8 mouse cellular contexts compared by ENCODE assay signal in genomic region chr7:75642178-75642777, GRCm38 (mm10).
DNase-seq lines count a peak whose midpoint lies in the region; ATAC-seq lines count a peak whose summit lies in the region.

No protein-coding gene starts in this region.

- H3K9me3 ChIP-seq in hindbrain, embryonic 14.5 days (ENCODE audit: control insufficient read depth, low read length), result no peaks in the 10 kb centered on the region
- H3K9me3 ChIP-seq in limb, embryonic 10.5 days (replicated peaks), result no peaks in the 10 kb centered on the region
- no peaks in the 10 kb centered on the region for H3K9me3 ChIP-seq in midbrain, embryonic 12.5 days

- peak; percentile 79 for ATAC-seq in hindbrain, embryonic 14.5 days (ENCODE audit: low FRiP score)
- ATAC-seq in midbrain, embryonic 12.5 days (ENCODE audit: low FRiP score, low read depth), result peak; percentile 89

- H3K27me3 ChIP-seq in hindbrain, embryonic 14.5 days (ENCODE audit: control insufficient read depth, insufficient read depth, low read length), result no peaks in the 10 kb centered on the region
- no peaks in the 10 kb centered on the region for H3K27me3 ChIP-seq in limb, embryonic 10.5 days (ENCODE audit: low read depth, poor library complexity, severe bottlenecking)
- H3K27me3 ChIP-seq in midbrain, embryonic 12.5 days, result no peaks in the 10 kb centered on the region

- peak overlapping the region; percentile 22 for H3K4me3 ChIP-seq in hindbrain, embryonic 14.5 days (replicated peaks; ENCODE audit: low read length)
- peak overlapping the region; percentile 35 for H3K4me3 ChIP-seq in limb, embryonic 10.5 days
- H3K4me3 ChIP-seq in midbrain, embryonic 12.5 days, result peak overlapping the region; percentile 30

- DNase-seq in MN1 (ENCODE audit: low spot score), result peak; percentile 68
- DNase-seq in brain, adult 2 months (ENCODE audit: low read depth, low spot score), result peak; percentile 72
- DNase-seq in gastrocnemius, adult 8-10 months (ENCODE audit: low spot score in 2 of 2), result peak; percentile 21 to 47
- DNase-seq in hindbrain, embryonic 14.5 days (ENCODE audit: low spot score), result peak; percentile 50
- peak; percentile 67 for DNase-seq in limb, embryonic 10.5 days (ENCODE audit: low spot score)
- peak; percentile 66 for DNase-seq in testis, postnatal 14 days (ENCODE audit: low spot score)
- no peak for DNase-seq in thymus, postnatal 14 days

- WGBS in hindbrain, embryonic 14.5 days, result 3% methylated on average over 9 of the region's 9 CpGs
- 2% methylated on average over 9 of the region's 9 CpGs for WGBS in limb, embryonic 10.5 days
- 4% methylated on average over 9 of the region's 9 CpGs for WGBS in midbrain, embryonic 12.5 days

- H3K27ac ChIP-seq in hindbrain, embryonic 14.5 days, result peak overlapping the region; percentile 63; the same call in 1 of the 2 replicates
- peak overlapping the region; percentile 58; the same call in 1 of the 2 replicates for H3K27ac ChIP-seq in limb, embryonic 10.5 days
- H3K27ac ChIP-seq in midbrain, embryonic 12.5 days (replicated peaks), result peak overlapping the region; percentile 58

- H3K36me3 ChIP-seq in hindbrain, embryonic 14.5 days (replicated peaks; ENCODE audit: control insufficient read depth, insufficient read depth), result no peaks in the 10 kb centered on the region
- no peaks in the 10 kb centered on the region for H3K36me3 ChIP-seq in limb, embryonic 10.5 days
- no peaks in the 10 kb centered on the region for H3K36me3 ChIP-seq in midbrain, embryonic 12.5 days

- H3K4me2 ChIP-seq in hindbrain, embryonic 14.5 days (replicated peaks), result peak overlapping the region; percentile 61
- H3K4me2 ChIP-seq in midbrain, embryonic 12.5 days (replicated peaks), result peak overlapping the region; percentile 54

- peaks cover 7% of the 10 kb centered on the region for H3K4me1 ChIP-seq in hindbrain, embryonic 14.5 days (replicated peaks; ENCODE audit: control insufficient read depth, insufficient read depth, low read length)
- peaks cover 52% of the 10 kb centered on the region for H3K4me1 ChIP-seq in limb, embryonic 10.5 days
- peaks cover 16% of the 10 kb centered on the region for H3K4me1 ChIP-seq in midbrain, embryonic 12.5 days

- H3K9ac ChIP-seq in hindbrain, embryonic 14.5 days, result peak overlapping the region; percentile 60
- H3K9ac ChIP-seq in midbrain, embryonic 12.5 days (replicated peaks), result peak overlapping the region; percentile 52; the same call in 1 of the 2 replicates
